Mouse (Mus musculus) thymus, adult 2 months (tissue): Measurements from ENCODE around the gene Gpd1l.

Experiments
- CTCF ChIP-seq: fragments of 200-500 bp; IDR thresholded peaks from 2 replicates; pipeline ENCODE4 v1.5.1; 2012; ENCODE audit warnings: mild to moderate bottlenecking, control low read depth, low read length, moderate library complexity, borderline replicate concordance; ENCODE audit not compliant: control insufficient read depth, poor library complexity, insufficient read depth; ENCODE audit errors: extremely low read depth
- POLR2A ChIP-seq: fragments of 200-500 bp; IDR thresholded peaks from 2 replicates; pipeline ENCODE4 v1.6.1; 2012; ENCODE audit warnings: mild to moderate bottlenecking, low read length, control low read depth, moderate library complexity; ENCODE audit not compliant: control insufficient read depth, poor library complexity, insufficient read depth; ENCODE audit errors: extremely low read depth

GRCm38 (mm10) chr9:114955340-114955739 is 21.6 kb upstream of the Gpd1l start:
- TF ChIP-seq POLR2A (no peak), CTCF (no peak)
